In the genomic region with DNA sequence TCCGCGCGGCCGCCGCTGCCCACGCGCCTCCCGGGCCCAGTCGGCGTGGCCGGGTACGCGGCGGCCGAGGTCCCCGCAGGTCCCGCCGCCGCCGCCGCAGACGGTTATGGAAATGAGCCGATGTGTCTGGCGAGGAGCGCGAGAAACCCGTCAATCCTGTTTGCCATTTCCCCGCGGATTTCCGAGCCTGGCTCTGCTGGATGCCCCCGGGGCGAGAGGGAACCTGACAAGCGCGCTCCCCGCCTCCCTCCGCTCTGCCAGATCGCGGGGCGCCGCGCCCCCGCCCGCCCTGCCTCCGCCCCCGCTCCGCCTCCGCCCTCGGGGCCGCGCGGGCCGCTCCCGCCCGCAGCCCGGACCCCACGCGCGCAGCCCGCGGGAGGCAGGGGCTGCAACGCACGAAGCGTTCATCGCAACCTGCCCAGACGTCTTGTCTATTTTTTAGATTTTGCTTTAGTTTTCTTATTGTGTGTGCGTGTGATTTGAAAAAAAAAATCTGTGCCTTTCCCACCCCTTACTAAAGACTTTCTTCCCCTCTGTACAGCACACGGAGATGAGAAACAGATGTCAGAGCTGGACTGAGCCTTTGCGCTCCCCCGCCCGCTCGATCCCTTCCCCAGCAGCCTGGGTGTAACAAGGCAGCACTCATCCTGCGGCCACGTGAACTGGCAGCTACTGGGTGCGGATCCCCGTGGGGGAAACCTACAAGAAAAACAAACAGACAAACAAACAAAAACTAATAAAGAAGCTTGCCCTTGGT, we compare ENCODE assay signal across 9 mouse cellular contexts. TPM values are rescaled to one million over a fixed set of nuclear protein-coding genes. Genes with fewer than 3 reads are reported as not detected.
A peak's percentile ranks its signal among the peaks of the same experiment; 100 is the strongest.
DNase-seq lines count a peak whose midpoint lies in the region; ATAC-seq and TF ChIP-seq lines count a peak whose summit lies in the region.
"Had no signal": no experiment of that assay in that cellular context is flagged by ENCODE, and none has a peak within 500 bp of the region (broad histone marks: within the 10 kb centered on the region; RNA-seq: fewer than 3 reads in every experiment).

A gene (minus strand): TSS at position 283 of the 757 bp plus-strand sequence.

- peak within 1 kb of the TSS; percentile 79 for H3K9ac ChIP-seq in heart, adult 2 months (ENCODE audit: low read depth, low read length)
- H3K9ac ChIP-seq in liver, embryonic 11.5 days (ENCODE audit: low read depth, low read length) = peak within 1 kb of the TSS; percentile 62
- peak within 1 kb of the TSS; percentile 94 for H3K9ac ChIP-seq in neural tube, embryonic 13.5 days

- H3K36me3 ChIP-seq in heart, adult 2 months (ENCODE audit: control insufficient read depth, insufficient read depth, low read length) = no peaks in the 10 kb centered on the region
- H3K36me3 ChIP-seq in kidney, adult 2 months (ENCODE audit: control insufficient read depth, insufficient read depth, low read length) = no peaks in the 10 kb centered on the region
- H3K36me3 ChIP-seq in liver, embryonic 11.5 days (ENCODE audit: control insufficient read depth, insufficient read depth, low read length) = no peaks in the 10 kb centered on the region
- H3K36me3 ChIP-seq in neural tube, embryonic 13.5 days = no peaks in the 10 kb centered on the region

- intact Hi-C loops in heart, adult 2 months (cut with DNase I) = loop anchor here (2.0 kb wide), 1 partner anchor 69 kb away; no protein-coding TSS in a partner anchor

- no peak for TF ChIP-seq CTCF in heart, adult 2 months (IDR thresholded peaks at IDR 0.05)
- TF ChIP-seq CTCF in kidney, adult 2 months (conservative IDR thresholded peaks at IDR 0.05; ENCODE audit: insufficient read depth, insufficient read length, low read depth, low read length) = no peak

- peak within 1 kb of the TSS; percentile 81 for H3K27ac ChIP-seq in heart, adult 2 months
- H3K27ac ChIP-seq in kidney, adult 2 months (ENCODE audit: insufficient read depth, low read depth, low read length) = no peak within 1 kb of the TSS
- peak within 1 kb of the TSS; percentile 75 for H3K27ac ChIP-seq in liver, embryonic 11.5 days (ENCODE audit: low read depth, low read length)
- H3K27ac ChIP-seq in neural tube, embryonic 13.5 days (replicated peaks) = peak within 1 kb of the TSS; percentile 98

- H3K9me3 ChIP-seq in liver, embryonic 11.5 days (ENCODE audit: control insufficient read depth, low read length) = no peaks in the 10 kb centered on the region
- H3K9me3 ChIP-seq in neural tube, embryonic 13.5 days = no peaks in the 10 kb centered on the region

- TF ChIP-seq EP300 in heart, adult 2 months (IDR thresholded peaks at IDR 0.05; ENCODE audit: insufficient read depth, low read depth, low read length) = no peak

- no peaks in the 10 kb centered on the region for H3K79me2 ChIP-seq in heart, adult 2 months (replicated peaks; ENCODE audit: control insufficient read depth, insufficient read depth, low read length)

- peak within 1 kb of the TSS; percentile 58 for H3K4me3 ChIP-seq in heart, adult 2 months
- peak within 1 kb of the TSS; percentile 71 for H3K4me3 ChIP-seq in kidney, adult 2 months (ENCODE audit: insufficient read depth, low read depth, low read length)
- peak within 1 kb of the TSS; percentile 73 for H3K4me3 ChIP-seq in liver, embryonic 11.5 days (ENCODE audit: low read depth, low read length)
- peak within 1 kb of the TSS; percentile 83 for H3K4me3 ChIP-seq in neural tube, embryonic 13.5 days

- no peaks in the 10 kb centered on the region for H3K27me3 ChIP-seq in heart, adult 2 months (ENCODE audit: control insufficient read depth, insufficient read depth, low read length)
- H3K27me3 ChIP-seq in kidney, adult 2 months (replicated peaks; ENCODE audit: control insufficient read depth, insufficient read depth, low read length) = no peaks in the 10 kb centered on the region
- H3K27me3 ChIP-seq in liver, embryonic 11.5 days (replicated peaks; ENCODE audit: control insufficient read depth, insufficient read depth, low read length) = peaks cover 80% of the 10 kb centered on the region
- H3K27me3 ChIP-seq in neural tube, embryonic 13.5 days = peaks cover 29% of the 10 kb centered on the region

- WGBS in heart, adult 2 months = 2% methylated on average over 73 of the region's 75 CpGs
- 2% methylated on average over 75 of the region's 75 CpGs for WGBS in kidney, adult 2 months
- 1% methylated on average over 72 of the region's 75 CpGs for WGBS in liver, embryonic 11.5 days
- under 1% methylated on average over 71 of the region's 75 CpGs for WGBS in neural tube, embryonic 13.5 days

- peak within 1 kb of the TSS; percentile 87 for H3K4me2 ChIP-seq in liver, embryonic 11.5 days
- H3K4me2 ChIP-seq in neural tube, embryonic 13.5 days = peak within 1 kb of the TSS; percentile 77

- peak; percentile 37; the same call in 1 of the 2 replicates for TF ChIP-seq POLR2A in heart, adult 2 months (IDR thresholded peaks at IDR 0.05; ENCODE audit: insufficient read depth, low read depth, low read length)
- no peak for TF ChIP-seq POLR2A in kidney, adult 2 months (IDR thresholded peaks at IDR 0.05; ENCODE audit: low read depth, low read length)

- no peak for ATAC-seq in liver, embryonic 11.5 days (replicated peaks; ENCODE audit: low FRiP score)
- peak; percentile 64 for ATAC-seq in neural tube, embryonic 13.5 days (ENCODE audit: low read depth)

- no peak for DNase-seq in layer of hippocampus, adult 8-10 months (ENCODE audit: low spot score in 2 of 2)
- DNase-seq in layer of hippocampus, adult 9-11 months = no peak
- DNase-seq in embryo, embryonic 11.5 days (ENCODE audit: low read depth, low spot score) = peak; percentile 70
- peak; percentile 79 to 80 for DNase-seq in heart, adult 2 months
- peak; percentile 74 for DNase-seq in kidney, adult 2 months
- DNase-seq in liver, embryonic 11.5 days (ENCODE audit: low spot score) = peak; percentile 55
- peak; percentile 63 for DNase-seq in urinary bladder, postnatal 25 days (ENCODE audit: low spot score)

- H3K4me1 ChIP-seq in heart, adult 2 months (ENCODE audit: control insufficient read depth, insufficient read depth, low read length) = peaks cover 7% of the 10 kb centered on the region
- peaks cover 3% of the 10 kb centered on the region for H3K4me1 ChIP-seq in kidney, adult 2 months (ENCODE audit: control insufficient read depth, insufficient read depth, low read length)
- no peaks in the 10 kb centered on the region; the same call in 1 of the 2 replicates for H3K4me1 ChIP-seq in liver, embryonic 11.5 days (replicated peaks; ENCODE audit: control insufficient read depth, insufficient read depth, low read length)
- H3K4me1 ChIP-seq in neural tube, embryonic 13.5 days (replicated peaks) = peaks cover 66% of the 10 kb centered on the region

RNA-seq across cellular contexts. Expression of the gene that starts here (rescaled TPM):
- total RNA-seq in layer of hippocampus, adult 8-10 months (2022) = 10 to 100 TPM; 13.4 to 17.3 (median 14.7) TPM
- total RNA-seq in heart, adult 2 months (2021) = 1 to 10 TPM; 3.3 to 3.9 TPM
- polyA plus RNA-seq in heart, adult 2 months (2012; rRNA removed) = 4.1 and 7.8 TPM in 2 replicates
- 1.6 and 2.6 TPM in 2 replicates for polyA plus RNA-seq in kidney, adult 2 months (2012; rRNA removed)
- polyA plus RNA-seq in liver, embryonic 11.5 days (2014; fragmentation: Nextera tagmentation; extraction: Ambion mirVana) = 3.9 and 4.0 TPM in 2 replicates
- polyA plus RNA-seq in neural tube, embryonic 13.5 days (2015; fragmentation: Nextera tagmentation; extraction: Ambion mirVana) = 27.8 and 30.3 TPM in 2 replicates
- total RNA-seq: neutrophil, adult 5-6 weeks had no signal

Comparison
In these comparisons a context has a peak if more than half of its experiments do, and no peak if none do; other contexts are left out.
1. DNase-seq: peak in embryo, embryonic 11.5 days (single experiment), heart, adult 2 months (2 of 2), kidney, adult 2 months (single experiment), liver, embryonic 11.5 days (single experiment) and urinary bladder, postnatal 25 days (single experiment); none in layer of hippocampus, adult 8-10 months (0 of 2) and layer of hippocampus, adult 9-11 months (single experiment).
2. Peak in every context shown above with its lines, with median percentiles within 50 percentile points of each other: H3K4me3 ChIP-seq and H3K9ac ChIP-seq.